In the genomic region with DNA sequence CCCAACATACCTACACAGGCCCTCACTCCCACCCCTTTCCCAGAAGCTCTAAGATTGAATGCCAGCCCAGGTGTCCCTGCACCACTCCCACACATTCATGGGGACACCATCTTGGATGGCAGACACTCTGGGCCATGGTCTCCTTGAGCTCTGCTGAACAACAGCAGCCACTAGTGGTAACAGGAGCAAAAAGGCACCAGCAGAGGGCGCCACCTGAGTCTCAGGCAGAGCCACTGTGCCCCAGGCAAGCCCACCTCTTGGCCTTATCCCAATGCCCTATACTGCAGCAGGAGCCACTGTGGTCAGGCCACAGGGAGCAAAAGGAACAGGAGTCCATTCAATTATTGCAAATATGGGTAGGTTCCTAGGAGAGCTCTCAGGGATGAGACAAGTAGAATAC, we compare ENCODE assay signal across 9 mouse cellular contexts. TPM values are rescaled to one million over a fixed set of nuclear protein-coding genes. Genes with fewer than 3 reads are reported as not detected.
DNase-seq lines count a peak whose midpoint lies in the region; ATAC-seq and TF ChIP-seq lines count a peak whose summit lies in the region.
"Had no signal": no experiment of that assay in that cellular context is flagged by ENCODE, and none has a peak within 500 bp of the region (broad histone marks: within the 10 kb centered on the region; RNA-seq: fewer than 3 reads in every experiment).

No protein-coding gene starts in this region.

- H3K79me2 ChIP-seq in heart, adult 2 months (replicated peaks; ENCODE audit: control insufficient read depth, insufficient read depth, low read length), result no peaks in the 10 kb centered on the region

- H3K27ac ChIP-seq in heart, adult 2 months, result no peak overlapping the region
- no peak overlapping the region for H3K27ac ChIP-seq in testis, adult 2 months (ENCODE audit: control insufficient read depth, insufficient read depth, low read depth, low read length)
- H3K27ac ChIP-seq in embryonic fibroblast, embryonic 13.5 days (ENCODE audit: insufficient read depth, low read length), result no peak overlapping the region
- H3K27ac ChIP-seq: limb, embryonic 15.5 days had no signal

- TF ChIP-seq EP300 in heart, adult 2 months (IDR thresholded peaks at IDR 0.05; ENCODE audit: insufficient read depth, low read depth, low read length), result no peak

- no peak overlapping the region for H3K4me3 ChIP-seq in heart, adult 2 months
- no peak overlapping the region for H3K4me3 ChIP-seq in testis, adult 2 months (ENCODE audit: control insufficient read depth, low read depth, low read length)
- no peak overlapping the region for H3K4me3 ChIP-seq in embryonic fibroblast, embryonic 13.5 days (ENCODE audit: insufficient read depth, low read length)
- H3K4me3 ChIP-seq: limb, embryonic 15.5 days had no signal

- DNase-seq in heart, adult 2 months, result no peak
- DNase-seq in heart, adult 8-10 months (ENCODE audit: low spot score), result no peak
- no peak for DNase-seq in testis, postnatal 14 days (ENCODE audit: low spot score)
- no peak for DNase-seq in urinary bladder, postnatal 25 days (ENCODE audit: low spot score)

- no peaks in the 10 kb centered on the region for H3K4me1 ChIP-seq in heart, adult 2 months (ENCODE audit: control insufficient read depth, insufficient read depth, low read length)
- no peaks in the 10 kb centered on the region for H3K4me1 ChIP-seq in testis, adult 2 months (ENCODE audit: control insufficient read depth, insufficient read depth, low read length)
- no peaks in the 10 kb centered on the region for H3K4me1 ChIP-seq in embryonic fibroblast, embryonic 13.5 days (ENCODE audit: control insufficient read depth, insufficient read depth, low read length)

- 23% methylated on average over 1 of the region's 1 CpGs for WGBS in heart, adult 2 months

- no peaks in the 10 kb centered on the region for H3K36me3 ChIP-seq in heart, adult 2 months (ENCODE audit: control insufficient read depth, insufficient read depth, low read length)
- H3K36me3 ChIP-seq in testis, adult 2 months (ENCODE audit: control insufficient read depth, insufficient read depth, low read length), result no peaks in the 10 kb centered on the region
- H3K36me3 ChIP-seq: limb, embryonic 15.5 days had no signal

- TF ChIP-seq POLR2A in heart, adult 2 months (IDR thresholded peaks at IDR 0.05; ENCODE audit: insufficient read depth, low read depth, low read length), result no peak
- no peak for TF ChIP-seq POLR2A in testis, adult 2 months (IDR thresholded peaks at IDR 0.05; ENCODE audit: control insufficient read depth, low read depth, low read length)
- no peak for TF ChIP-seq POLR2A in embryonic fibroblast, embryonic 13.5 days (IDR thresholded peaks at IDR 0.05; ENCODE audit: low read depth, low read length)

- ATAC-seq in megakaryocyte-erythroid progenitor cell, adult 5-6 weeks (replicated peaks; ENCODE audit: low FRiP score, low TSS enrichment, poor library complexity, severe bottlenecking), result peak; percentile 87
- ATAC-seq in frontal cortex, adult (ENCODE audit: low TSS enrichment), result no peak

- no peak overlapping the region for H3K9ac ChIP-seq in heart, adult 2 months (ENCODE audit: low read depth, low read length)
- H3K9ac ChIP-seq: limb, embryonic 15.5 days had no signal

- intact Hi-C loops in heart, adult 2 months (cut with DNase I), result no loop called here

- no peaks in the 10 kb centered on the region for H3K27me3 ChIP-seq in heart, adult 2 months (ENCODE audit: control insufficient read depth, insufficient read depth, low read length)
- no peaks in the 10 kb centered on the region for H3K27me3 ChIP-seq in testis, adult 2 months (ENCODE audit: control insufficient read depth, insufficient read depth, low read length)

- peak; percentile 56 for TF ChIP-seq CTCF in heart, adult 2 months (IDR thresholded peaks at IDR 0.05)
- peak; percentile 83; the same call in 1 of the 2 replicates for TF ChIP-seq CTCF in testis, adult 2 months (IDR thresholded peaks at IDR 0.05; ENCODE audit: control insufficient read depth, insufficient read depth, insufficient replicate concordance, low read depth, low read length)
- peak; percentile 55; the same call in 1 of the 2 replicates for TF ChIP-seq CTCF in embryonic fibroblast, embryonic 13.5 days (IDR thresholded peaks at IDR 0.05; ENCODE audit: borderline replicate concordance, insufficient read depth, low read length)

RNA-seq across cellular contexts. Expression of a gene that starts 26.3 kb away (rescaled TPM):
- total RNA-seq in heart, adult 2 months (2021), result 100 to 1,000 TPM; 107 to 121 TPM
- polyA plus RNA-seq in heart, adult 2 months (2012; rRNA removed), result 46.1 and 77.8 TPM in 2 replicates
- total RNA-seq in heart, adult 8-10 months (2022), result 100 to 1,000 TPM in 3 of 4 experiments, 10 to 100 TPM in 1; 89.7 to 121 (median 109) TPM
- polyA plus RNA-seq in testis, adult 2 months (2012; rRNA removed), result 104 and 150 TPM in 2 replicates
- 214 and 225 TPM in 2 replicates for polyA plus RNA-seq in embryonic fibroblast, embryonic 13.5 days (2011; ENCODE audit: insufficient read length, low read depth, missing spikeins)
- 133 and 176 TPM in 2 replicates for total RNA-seq in megakaryocyte-erythroid progenitor cell, adult 5-6 weeks (2014; fragmentation: Nextera tagmentation)
- 139 and 147 TPM in 2 replicates for total RNA-seq in megakaryocyte-erythroid progenitor cell, adult 5-6 weeks (2017)

RNA-seq across cellular contexts. Expression of a gene that starts 27.2 kb away (rescaled TPM):
- total RNA-seq in heart, adult 2 months (2021), result 10 to 100 TPM; 49.5 to 50.3 TPM
- 91.2 and 107 TPM in 2 replicates for polyA plus RNA-seq in heart, adult 2 months (2012; rRNA removed)
- total RNA-seq in heart, adult 8-10 months (2022), result 10 to 100 TPM; 49.3 to 59.3 (median 55.2) TPM
- 245 and 266 TPM in 2 replicates for polyA plus RNA-seq in testis, adult 2 months (2012; rRNA removed)
- polyA plus RNA-seq in embryonic fibroblast, embryonic 13.5 days (2011; ENCODE audit: insufficient read length, low read depth, missing spikeins), result 29.2 and 29.9 TPM in 2 replicates
- total RNA-seq in megakaryocyte-erythroid progenitor cell, adult 5-6 weeks (2014; fragmentation: Nextera tagmentation), result 14.2 and 14.9 TPM in 2 replicates
- 4.2 and 11.2 TPM in 2 replicates for total RNA-seq in megakaryocyte-erythroid progenitor cell, adult 5-6 weeks (2017)

RNA-seq across cellular contexts. Expression of a gene that starts 46.0 kb away (rescaled TPM):
- total RNA-seq in heart, adult 2 months (2021), result under 1 TPM; 0.34 to 0.48 TPM
- polyA plus RNA-seq in heart, adult 2 months (2012; rRNA removed), result 0.59 and 0.61 TPM in 2 replicates
- total RNA-seq in heart, adult 8-10 months (2022), result under 1 TPM; 0.09 to 0.53 (median 0.28) TPM
- polyA plus RNA-seq in testis, adult 2 months (2012; rRNA removed), result 2.6 and 3.8 TPM in 2 replicates
- 1.1 TPM in 1 of 2 replicates, not detected in the other for polyA plus RNA-seq in embryonic fibroblast, embryonic 13.5 days (2011; ENCODE audit: insufficient read length, low read depth, missing spikeins)
- not detected in 2 replicates for total RNA-seq in megakaryocyte-erythroid progenitor cell, adult 5-6 weeks (2014; fragmentation: Nextera tagmentation)
- not detected in 2 replicates for total RNA-seq in megakaryocyte-erythroid progenitor cell, adult 5-6 weeks (2017)

RNA-seq across cellular contexts. Expression of a gene that starts 57.8 kb away (rescaled TPM):
- total RNA-seq in heart, adult 2 months (2021), result under 1 TPM; 0.55 to 0.70 TPM
- 2.8 and 3.0 TPM in 2 replicates for polyA plus RNA-seq in heart, adult 2 months (2012; rRNA removed)
- 1 to 10 TPM in 1 of 4 experiments, under 1 TPM in 3; 0.38 to 1.1 (median 0.78) TPM for total RNA-seq in heart, adult 8-10 months (2022)
- polyA plus RNA-seq in testis, adult 2 months (2012; rRNA removed), result 31.5 and 32.0 TPM in 2 replicates
- polyA plus RNA-seq in embryonic fibroblast, embryonic 13.5 days (2011; ENCODE audit: insufficient read length, low read depth, missing spikeins), result 3.5 and 7.8 TPM in 2 replicates
- total RNA-seq in megakaryocyte-erythroid progenitor cell, adult 5-6 weeks (2014; fragmentation: Nextera tagmentation), result 14.2 and 16.4 TPM in 2 replicates
- total RNA-seq in megakaryocyte-erythroid progenitor cell, adult 5-6 weeks (2017), result 11.8 and 12.9 TPM in 2 replicates
